17 mouse cellular contexts compared by ENCODE assay signal in the genomic region with DNA sequence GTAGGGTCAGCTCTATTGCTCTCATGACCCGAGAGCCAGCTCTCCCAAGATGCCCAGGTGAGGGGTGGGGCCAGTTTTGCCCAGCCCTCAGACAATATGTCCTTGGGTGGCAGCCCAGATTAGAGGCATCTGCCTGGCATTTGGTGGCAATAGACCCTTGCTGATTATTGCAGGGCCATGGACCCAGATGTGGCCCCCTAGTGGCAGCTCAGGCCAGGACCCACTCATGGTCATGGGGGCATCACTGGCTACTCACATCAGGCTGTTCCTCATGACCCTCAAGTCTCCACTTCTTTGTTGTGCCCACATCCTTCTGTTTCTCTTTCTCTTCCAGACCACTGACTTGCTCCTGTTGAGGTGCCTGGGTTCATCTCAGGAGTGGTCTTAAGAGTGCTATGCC.
DNase-seq lines count a peak whose midpoint lies in the region; ATAC-seq and TF ChIP-seq lines count a peak whose summit lies in the region.
"Had no signal": no experiment of that assay in that cellular context is flagged by ENCODE, and none has a peak within 500 bp of the region (broad histone marks: within the 10 kb centered on the region; RNA-seq: fewer than 3 reads in every experiment).

No protein-coding gene starts in this region.

- no peaks in the 10 kb centered on the region for H3K27me3 ChIP-seq in hindbrain, postnatal 0 days (ENCODE audit: insufficient read depth, low read length)
- H3K27me3 ChIP-seq in hindbrain, embryonic 12.5 days, result no peaks in the 10 kb centered on the region
- H3K27me3 ChIP-seq in liver, embryonic 14.5 days (ENCODE audit: control insufficient read depth, insufficient read depth, low read length), result no peaks in the 10 kb centered on the region
- H3K27me3 ChIP-seq in liver, embryonic 12.5 days (replicated peaks), result no peaks in the 10 kb centered on the region
- H3K27me3 ChIP-seq in CH12.LX (replicated peaks), result peaks cover 3% of the 10 kb centered on the region
- H3K27me3 ChIP-seq: embryonic facial prominence, embryonic 15.5 days; forebrain, embryonic 12.5 days; limb, embryonic 15.5 days; midbrain, embryonic 15.5 days had no signal

- H3K36me3 ChIP-seq in hindbrain, postnatal 0 days (ENCODE audit: insufficient read depth, low read length), result no peaks in the 10 kb centered on the region
- no peaks in the 10 kb centered on the region for H3K36me3 ChIP-seq in hindbrain, embryonic 12.5 days
- no peaks in the 10 kb centered on the region for H3K36me3 ChIP-seq in liver, embryonic 14.5 days (replicated peaks; ENCODE audit: control insufficient read depth, insufficient read depth, low read depth)
- H3K36me3 ChIP-seq in liver, embryonic 12.5 days, result no peaks in the 10 kb centered on the region
- H3K36me3 ChIP-seq in CH12.LX (replicated peaks in 1 of 2; ENCODE audit: control insufficient read depth in 1 of 2, insufficient read depth in 1 of 2, low read length in 1 of 2), result no peaks in the 10 kb centered on the region
- H3K36me3 ChIP-seq: embryonic facial prominence, embryonic 15.5 days; forebrain, embryonic 12.5 days; hindbrain, embryonic 10.5 days; limb, embryonic 15.5 days; midbrain, embryonic 15.5 days had no signal

- TF ChIP-seq EP300 in liver, embryonic 14.5 days (IDR thresholded peaks at IDR 0.05; ENCODE audit: low read depth), result no peak
- no peak for TF ChIP-seq EP300 in CH12.LX (IDR thresholded peaks at IDR 0.05; ENCODE audit: low read length)

- H3K9me3 ChIP-seq in hindbrain, postnatal 0 days (ENCODE audit: low read length), result no peaks in the 10 kb centered on the region
- no peaks in the 10 kb centered on the region for H3K9me3 ChIP-seq in hindbrain, embryonic 12.5 days (replicated peaks)
- H3K9me3 ChIP-seq in liver, embryonic 14.5 days (ENCODE audit: control insufficient read depth, low read length), result no peaks in the 10 kb centered on the region
- H3K9me3 ChIP-seq in liver, embryonic 12.5 days (replicated peaks), result no peaks in the 10 kb centered on the region
- no peaks in the 10 kb centered on the region for H3K9me3 ChIP-seq in CH12.LX (replicated peaks; ENCODE audit: low read length)
- H3K9me3 ChIP-seq: embryonic facial prominence, embryonic 15.5 days; forebrain, embryonic 12.5 days; hindbrain, embryonic 10.5 days; limb, embryonic 15.5 days; midbrain, embryonic 15.5 days had no signal

- in situ Hi-C loops in CH12.LX (cut with MboI; ENCODE audit: low pct_ligation_motif_present, low pct_unique_long_range_greater_than_20kb, low sequenced_read_pairs), result no loop called here

- H3K27ac ChIP-seq in hindbrain, postnatal 0 days, result no peak overlapping the region
- H3K27ac ChIP-seq in hindbrain, embryonic 12.5 days, result no peak overlapping the region
- no peak overlapping the region for H3K27ac ChIP-seq in liver, embryonic 14.5 days
- H3K27ac ChIP-seq in liver, embryonic 12.5 days, result no peak overlapping the region
- H3K27ac ChIP-seq in CH12.LX (ENCODE audit: insufficient read depth, low read depth), result no peak overlapping the region
- H3K27ac ChIP-seq: embryonic facial prominence, embryonic 15.5 days; forebrain, embryonic 12.5 days; limb, embryonic 15.5 days; midbrain, embryonic 15.5 days had no signal

- TF ChIP-seq CTCF in hindbrain, postnatal 0 days (IDR thresholded peaks at IDR 0.05; ENCODE audit: low read depth), result peak; percentile 22; the same call in 1 of the 2 replicates
- TF ChIP-seq CTCF in liver, embryonic 14.5 days (IDR thresholded peaks at IDR 0.05; ENCODE audit: low read depth), result peak; percentile 42; the same call in 1 of the 2 replicates
- TF ChIP-seq CTCF in CH12.LX (conservative IDR thresholded peaks at IDR 0.05 in 1 of 2, IDR thresholded peaks at IDR 0.05 in 1 of 2; ENCODE audit: low read depth in 2 of 2, low read length in 2 of 2), result peak; percentile 65 to 69

- no peak overlapping the region for H3K4me2 ChIP-seq in hindbrain, postnatal 0 days (ENCODE audit: low read depth, low read length)
- no peak overlapping the region for H3K4me2 ChIP-seq in hindbrain, embryonic 12.5 days (replicated peaks)
- H3K4me2 ChIP-seq in liver, embryonic 14.5 days (ENCODE audit: low read depth), result no peak overlapping the region
- no peak overlapping the region for H3K4me2 ChIP-seq in liver, embryonic 12.5 days
- H3K4me2 ChIP-seq in CH12.LX (ENCODE audit: insufficient read depth, low read depth, poor library complexity, severe bottlenecking), result no peak overlapping the region
- H3K4me2 ChIP-seq: embryonic facial prominence, embryonic 15.5 days; forebrain, embryonic 12.5 days; limb, embryonic 15.5 days; midbrain, embryonic 15.5 days had no signal

- 71% methylated on average over 1 of the region's 1 CpGs for WGBS in hindbrain, postnatal 0 days
- 64% methylated on average over 1 of the region's 1 CpGs for WGBS in hindbrain, embryonic 12.5 days
- WGBS in liver, embryonic 14.5 days (ENCODE audit: insufficient replicate concordance), result 25% methylated on average over 1 of the region's 1 CpGs
- WGBS in liver, embryonic 12.5 days (ENCODE audit: insufficient replicate concordance), result 57% methylated on average over 1 of the region's 1 CpGs

- no peak; the same call in none of the 2 replicates for TF ChIP-seq RAD21 in CH12.LX (IDR thresholded peaks at IDR 0.05; ENCODE audit: low read depth, low read length)

- no peak overlapping the region for H3K4me3 ChIP-seq in hindbrain, postnatal 0 days (ENCODE audit: low read length)
- no peak overlapping the region for H3K4me3 ChIP-seq in hindbrain, embryonic 12.5 days
- no peak overlapping the region for H3K4me3 ChIP-seq in liver, embryonic 14.5 days (ENCODE audit: insufficient read depth in 1 of 2, low read depth in 2 of 2, low read length in 2 of 2)
- no peak overlapping the region for H3K4me3 ChIP-seq in liver, embryonic 12.5 days
- no peak overlapping the region for H3K4me3 ChIP-seq in CH12.LX (replicated peaks in 1 of 3; ENCODE audit: low read depth in 2 of 3, low read length in 2 of 3, poor library complexity in 1 of 3)
- H3K4me3 ChIP-seq: embryonic facial prominence, embryonic 15.5 days; forebrain, embryonic 12.5 days; hindbrain, embryonic 10.5 days; limb, embryonic 15.5 days; midbrain, embryonic 15.5 days had no signal

- dilution Hi-C loops in CH12.LX (cut with MboI; ENCODE audit: extremely low pct_ligation_motif_present, extremely low pct_unique_long_range_greater_than_20kb, low sequenced_read_pairs), result no loop called here

- ATAC-seq in hindbrain, postnatal 0 days, result no peak
- ATAC-seq in hindbrain, embryonic 12.5 days (ENCODE audit: low FRiP score), result no peak
- ATAC-seq in liver, embryonic 14.5 days (ENCODE audit: insufficient read depth), result no peak
- no peak for ATAC-seq in liver, embryonic 12.5 days
- ATAC-seq: midbrain, embryonic 15.5 days had no signal

- no peaks in the 10 kb centered on the region for H3K79me2 ChIP-seq in CH12.LX (replicated peaks; ENCODE audit: control insufficient read depth, extremely low read depth, insufficient read depth, poor library complexity, severe bottlenecking)

- no peaks in the 10 kb centered on the region for H3K4me1 ChIP-seq in hindbrain, postnatal 0 days (ENCODE audit: insufficient read depth, low read length)
- no peaks in the 10 kb centered on the region for H3K4me1 ChIP-seq in hindbrain, embryonic 12.5 days
- H3K4me1 ChIP-seq in liver, embryonic 14.5 days (replicated peaks; ENCODE audit: control insufficient read depth in 2 of 2, insufficient read depth in 2 of 2, low read length in 1 of 2), result no peaks in the 10 kb centered on the region
- H3K4me1 ChIP-seq in liver, embryonic 12.5 days, result no peaks in the 10 kb centered on the region
- peaks cover 0 to 18% of the 10 kb centered on the region in 2 experiments; a peak in 2 of 4 replicates for H3K4me1 ChIP-seq in CH12.LX (ENCODE audit: control insufficient read depth in 1 of 2, insufficient read depth in 2 of 2)
- H3K4me1 ChIP-seq: embryonic facial prominence, embryonic 15.5 days; forebrain, embryonic 12.5 days; hindbrain, embryonic 10.5 days; limb, embryonic 15.5 days; midbrain, embryonic 15.5 days had no signal

- H3K9ac ChIP-seq in hindbrain, postnatal 0 days (replicated peaks; ENCODE audit: low read length), result no peak overlapping the region
- H3K9ac ChIP-seq in hindbrain, embryonic 12.5 days, result no peak overlapping the region
- no peak overlapping the region for H3K9ac ChIP-seq in liver, embryonic 14.5 days (replicated peaks)
- H3K9ac ChIP-seq in liver, embryonic 12.5 days, result no peak overlapping the region
- H3K9ac ChIP-seq in CH12.LX (ENCODE audit: insufficient read depth, low read depth), result no peak overlapping the region
- H3K9ac ChIP-seq: embryonic facial prominence, embryonic 15.5 days; forebrain, embryonic 12.5 days; limb, embryonic 15.5 days; midbrain, embryonic 15.5 days had no signal

- no peak for DNase-seq in hindbrain, postnatal 0 days (ENCODE audit: low spot score)
- no peak for DNase-seq in liver, embryonic 14.5 days (ENCODE audit: low read depth in 3 of 3, low spot score in 3 of 3)
- DNase-seq in CH12.LX (ENCODE audit: extremely low read depth), result peak; percentile 11
- DNase-seq in kidney, postnatal 4 days, result peak; percentile 11 to 25
- no peak for DNase-seq in cerebellum, postnatal 25 days
- DNase-seq: adrenal gland, adult 2 months; B cell, adult 2 months; cerebellum, adult 9-10 months; layer of hippocampus, adult 9-11 months; right cerebral cortex, postnatal 25 days had no signal

- TF ChIP-seq POLR2A in CH12.LX (IDR thresholded peaks at IDR 0.05; ENCODE audit: low read depth, low read length), result no peak

TF ChIP-seq in CH12.LX, 34 proteins besides CTCF, POLR2A, EP300 and RAD21:
- TF ChIP-seq SMC3 (IDR thresholded peaks at IDR 0.05; ENCODE audit: low read depth, low read length), result peak; percentile 50
- TF ChIP-seq MEF2A (IDR thresholded peaks at IDR 0.05; ENCODE audit: borderline replicate concordance, low read depth, low read length), result no peak

Comparison
In these comparisons a context has a peak if more than half of its experiments do, and no peak if none do; other contexts are left out.
1. DNase-seq: peak in CH12.LX (single experiment) and kidney, postnatal 4 days (2 of 2); none in hindbrain, postnatal 0 days (single experiment), liver, embryonic 14.5 days (0 of 3) and cerebellum, postnatal 25 days (0 of 2).
2. Peak in every context shown above with its lines, with median percentiles within 50 percentile points of each other: CTCF ChIP-seq.